Mouse (Mus musculus): ENCODE measurements around the gene Lrba. TPM values are rescaled to one million over a fixed set of nuclear protein-coding genes. Genes with fewer than 3 reads are reported as not detected.
A peak's percentile ranks its signal among the peaks of the same experiment; 100 is the strongest.

The Lrba gene
- polyA plus RNA-seq, 1 experiment from 2014 or later, result 2.8 TPM

- ATAC-seq (ENCODE audit: low read depth), result no peak
- Histone ChIP-seq H3K27me3 (ENCODE audit: control insufficient read depth, insufficient read depth, low read depth, low read length) (no peaks in the 10 kb centered on the region), H3K4me1 (ENCODE audit: control insufficient read depth, low read depth, low read length) (no peaks in the 10 kb centered on the region), H3K9ac (ENCODE audit: low read depth, low read length) (no peak overlapping the region), H3K27ac (ENCODE audit: low read length) (no peak overlapping the region), H3K4me2 (ENCODE audit: low read depth, low read length) (no peak overlapping the region), H3K36me3 (ENCODE audit: control insufficient read depth, insufficient read depth) (no peaks in the 10 kb centered on the region), H3K4me3 (ENCODE audit: low read depth, low read length) (no peak overlapping the region), H3K9me3 (replicated peaks; ENCODE audit: control insufficient read depth, low read length) (no peaks in the 10 kb centered on the region)
- WGBS (ENCODE audit: insufficient replicate concordance), result 47% methylated on average over 2 of the region's 2 CpGs
Measured at GRCm38 (mm10) chr3:86382557-86382956, 158.1 kb downstream of the Lrba start.

GRCm38 (mm10) chr3:86385047-86385446, 160.6 kb downstream of the Lrba start:
- Histone ChIP-seq H3K9ac (ENCODE audit: low read depth, low read length) (no peak overlapping the region), H3K27ac (ENCODE audit: low read length) (no peak overlapping the region), H3K27me3 (ENCODE audit: control insufficient read depth, insufficient read depth, low read depth, low read length) (no peaks in the 10 kb centered on the region), H3K4me3 (ENCODE audit: low read depth, low read length) (no peak overlapping the region), H3K4me2 (ENCODE audit: low read depth, low read length) (no peak overlapping the region), H3K36me3 (ENCODE audit: control insufficient read depth, insufficient read depth) (no peaks in the 10 kb centered on the region), H3K4me1 (ENCODE audit: control insufficient read depth, low read depth, low read length) (no peaks in the 10 kb centered on the region), H3K9me3 (replicated peaks; ENCODE audit: control insufficient read depth, low read length) (no peaks in the 10 kb centered on the region)
- WGBS (ENCODE audit: insufficient replicate concordance), result 76% methylated on average over 1 of the region's 1 CpGs
- ATAC-seq (ENCODE audit: low read depth), result no peak

GRCm38 (mm10) chr3:86386246-86386645, 161.8 kb downstream of the Lrba start:
- H3K4me3 ChIP-seq (ENCODE audit: low read depth, low read length), result no peak overlapping the region
- 78% methylated on average over 4 of the region's 4 CpGs for WGBS (ENCODE audit: insufficient replicate concordance)
- H3K4me1 ChIP-seq (ENCODE audit: control insufficient read depth, low read depth, low read length), result no peaks in the 10 kb centered on the region
- H3K9ac ChIP-seq (ENCODE audit: low read depth, low read length), result no peak overlapping the region
- no peak overlapping the region for H3K27ac ChIP-seq (ENCODE audit: low read length)
- H3K36me3 ChIP-seq (ENCODE audit: control insufficient read depth, insufficient read depth), result no peaks in the 10 kb centered on the region
- H3K9me3 ChIP-seq (replicated peaks; ENCODE audit: control insufficient read depth, low read length), result no peaks in the 10 kb centered on the region
- H3K27me3 ChIP-seq (ENCODE audit: control insufficient read depth, insufficient read depth, low read depth, low read length), result no peaks in the 10 kb centered on the region
- no peak for ATAC-seq (ENCODE audit: low read depth)
- H3K4me2 ChIP-seq (ENCODE audit: low read depth, low read length), result no peak overlapping the region

GRCm38 (mm10) chr3:86423828-86424227, 199.3 kb downstream of the Lrba start:
- Histone ChIP-seq H3K4me2 (ENCODE audit: low read depth, low read length) (no peak overlapping the region), H3K9me3 (replicated peaks; ENCODE audit: control insufficient read depth, low read length) (no peaks in the 10 kb centered on the region), H3K36me3 (ENCODE audit: control insufficient read depth, insufficient read depth) (no peaks in the 10 kb centered on the region), H3K4me1 (ENCODE audit: control insufficient read depth, low read depth, low read length) (no peaks in the 10 kb centered on the region; the same call in 1 of the 2 replicates), H3K9ac (ENCODE audit: low read depth, low read length) (no peak overlapping the region), H3K4me3 (ENCODE audit: low read depth, low read length) (no peak overlapping the region), H3K27ac (ENCODE audit: low read length) (no peak overlapping the region), H3K27me3 (ENCODE audit: control insufficient read depth, insufficient read depth, low read depth, low read length) (no peaks in the 10 kb centered on the region)
- peak; percentile 69 for ATAC-seq (ENCODE audit: low read depth)
- 43% methylated on average over 2 of the region's 2 CpGs for WGBS (ENCODE audit: insufficient replicate concordance)

- Histone ChIP-seq H3K4me3 (ENCODE audit: low read depth, low read length) (no peak overlapping the region), H3K4me1 (ENCODE audit: control insufficient read depth, low read depth, low read length) (no peaks in the 10 kb centered on the region; the same call in 1 of the 2 replicates), H3K27me3 (ENCODE audit: control insufficient read depth, insufficient read depth, low read depth, low read length) (no peaks in the 10 kb centered on the region), H3K9me3 (replicated peaks; ENCODE audit: control insufficient read depth, low read length) (no peaks in the 10 kb centered on the region), H3K27ac (ENCODE audit: low read length) (no peak overlapping the region), H3K9ac (ENCODE audit: low read depth, low read length) (no peak overlapping the region), H3K4me2 (ENCODE audit: low read depth, low read length) (no peak overlapping the region), H3K36me3 (ENCODE audit: control insufficient read depth, insufficient read depth) (no peaks in the 10 kb centered on the region)
- ATAC-seq (ENCODE audit: low read depth), result peak; percentile 24; the same call in 1 of the 2 replicates
- WGBS (ENCODE audit: insufficient replicate concordance), result 20% methylated on average over 1 of the region's 1 CpGs
Measured at GRCm38 (mm10) chr3:86426733-86427132, 202.3 kb downstream of the Lrba start.

GRCm38 (mm10) chr3:86443497-86443896, 219.0 kb downstream of the Lrba start:
- 74% methylated on average over 4 of the region's 4 CpGs for WGBS (ENCODE audit: insufficient replicate concordance)
- H3K9ac ChIP-seq (ENCODE audit: low read depth, low read length), result no peak overlapping the region
- ATAC-seq (ENCODE audit: low read depth), result no peak

GRCm38 (mm10) chr3:86451211-86451610, 226.7 kb downstream of the Lrba start:
- WGBS (ENCODE audit: insufficient replicate concordance), result 80% methylated on average over 2 of the region's 2 CpGs
- Histone ChIP-seq H3K9ac (ENCODE audit: low read depth, low read length) (no peak overlapping the region), H3K27ac (ENCODE audit: low read length) (no peak overlapping the region), H3K4me1 (ENCODE audit: control insufficient read depth, low read depth, low read length) (no peaks in the 10 kb centered on the region), H3K4me3 (ENCODE audit: low read depth, low read length) (no peak overlapping the region), H3K9me3 (replicated peaks; ENCODE audit: control insufficient read depth, low read length) (no peaks in the 10 kb centered on the region), H3K4me2 (ENCODE audit: low read depth, low read length) (no peak overlapping the region), H3K36me3 (ENCODE audit: control insufficient read depth, insufficient read depth) (no peaks in the 10 kb centered on the region), H3K27me3 (ENCODE audit: control insufficient read depth, insufficient read depth, low read depth, low read length) (no peaks in the 10 kb centered on the region)
- ATAC-seq (ENCODE audit: low read depth), result no peak

More at GRCm38 (mm10) chr3:86443497-86443896, 219.0 kb downstream of the Lrba start:
- Histone ChIP-seq H3K4me1 (ENCODE audit: control insufficient read depth, low read depth, low read length) (no peaks in the 10 kb centered on the region), H3K4me2 (ENCODE audit: low read depth, low read length) (no peak overlapping the region), H3K9me3 (replicated peaks; ENCODE audit: control insufficient read depth, low read length) (no peaks in the 10 kb centered on the region), H3K4me3 (ENCODE audit: low read depth, low read length) (no peak overlapping the region), H3K27ac (ENCODE audit: low read length) (no peak overlapping the region), H3K36me3 (ENCODE audit: control insufficient read depth, insufficient read depth) (no peaks in the 10 kb centered on the region), H3K27me3 (ENCODE audit: control insufficient read depth, insufficient read depth, low read depth, low read length) (no peaks in the 10 kb centered on the region)

GRCm38 (mm10) chr3:86461582-86461981, 237.1 kb downstream of the Lrba start:
- WGBS (ENCODE audit: insufficient replicate concordance), result 46% methylated on average over 3 of the region's 3 CpGs
- no peak for ATAC-seq (ENCODE audit: low read depth)

GRCm38 (mm10) chr3:86489992-86490391, 265.5 kb downstream of the Lrba start:
- 73% methylated on average over 1 of the region's 1 CpGs for WGBS (ENCODE audit: insufficient replicate concordance)

More at GRCm38 (mm10) chr3:86461582-86461981, 237.1 kb downstream of the Lrba start:
- Histone ChIP-seq H3K4me1 (ENCODE audit: control insufficient read depth, low read depth, low read length) (no peaks in the 10 kb centered on the region), H3K9ac (ENCODE audit: low read depth, low read length) (no peak overlapping the region), H3K9me3 (replicated peaks; ENCODE audit: control insufficient read depth, low read length) (no peaks in the 10 kb centered on the region), H3K27me3 (ENCODE audit: control insufficient read depth, insufficient read depth, low read depth, low read length) (no peaks in the 10 kb centered on the region), H3K27ac (ENCODE audit: low read length) (no peak overlapping the region), H3K36me3 (ENCODE audit: control insufficient read depth, insufficient read depth) (no peaks in the 10 kb centered on the region), H3K4me2 (ENCODE audit: low read depth, low read length) (no peak overlapping the region), H3K4me3 (ENCODE audit: low read depth, low read length) (no peak overlapping the region)

More at GRCm38 (mm10) chr3:86489992-86490391, 265.5 kb downstream of the Lrba start:
- no peaks in the 10 kb centered on the region for H3K27me3 ChIP-seq (ENCODE audit: control insufficient read depth, insufficient read depth, low read depth, low read length)
- ATAC-seq (ENCODE audit: low read depth), result no peak
- H3K4me1 ChIP-seq (ENCODE audit: control insufficient read depth, low read depth, low read length), result no peaks in the 10 kb centered on the region
- no peak overlapping the region for H3K27ac ChIP-seq (ENCODE audit: low read length)
- no peak overlapping the region for H3K9ac ChIP-seq (ENCODE audit: low read depth, low read length)
- no peaks in the 10 kb centered on the region for H3K36me3 ChIP-seq (ENCODE audit: control insufficient read depth, insufficient read depth)
- no peak overlapping the region for H3K4me2 ChIP-seq (ENCODE audit: low read depth, low read length)
- H3K4me3 ChIP-seq (ENCODE audit: low read depth, low read length), result no peak overlapping the region
- H3K9me3 ChIP-seq (replicated peaks; ENCODE audit: control insufficient read depth, low read length), result no peaks in the 10 kb centered on the region

All from liver, embryonic 16.5 days (tissue).